Mouse (Mus musculus) cerebellum, adult 11-12 months (tissue): Measurements from ENCODE around the gene Prkd3.

ENCODE experiments used
- DNase-seq: peaks from one replicate; pipeline ENCODE4 v3.0.0; 2022

Gene Prkd3

GRCm38 (mm10) chr17:79020208-79020983 lies at the start of gene Prkd3:
Gene Prkd3, minus strand, starts transcription at chr17:79020816.
- DNase-seq = no peak

- no peak for DNase-seq
Measured at GRCm38 (mm10) chr17:79069766-79070480, 49.3 kb upstream of the Prkd3 start.

- DNase-seq = no peak
Measured at GRCm38 (mm10) chr17:79069019-79069418, 48.4 kb upstream of the Prkd3 start.

- DNase-seq = no peak
Measured at GRCm38 (mm10) chr17:79068581-79068980, 48.0 kb upstream of the Prkd3 start.

- no peak for DNase-seq
Measured at GRCm38 (mm10) chr17:79064250-79064649, 43.6 kb upstream of the Prkd3 start.

- DNase-seq = no peak
Measured at GRCm38 (mm10) chr17:79060221-79060620, 39.6 kb upstream of the Prkd3 start.

- no peak for DNase-seq
Measured at GRCm38 (mm10) chr17:79058271-79058670, 37.7 kb upstream of the Prkd3 start.

GRCm38 (mm10) chr17:79052088-79052812 lies 31.6 kb upstream of the Prkd3 start:
- DNase-seq = peak; percentile 10

GRCm38 (mm10) chr17:79051606-79052005 lies 31.0 kb upstream of the Prkd3 start, which contains the start of gene Qpct:
Gene Qpct, plus strand, starts transcription at chr17:79051906.
- no peak for DNase-seq

- no peak for DNase-seq
Measured at GRCm38 (mm10) chr17:79043705-79044104, 23.1 kb upstream of the Prkd3 start.

- DNase-seq = no peak
Measured at GRCm38 (mm10) chr17:79039660-79040059, 19.0 kb upstream of the Prkd3 start.

- no peak for DNase-seq
Measured at GRCm38 (mm10) chr17:79032782-79033181, 12.2 kb upstream of the Prkd3 start.

- no peak for DNase-seq
Measured at GRCm38 (mm10) chr17:79031569-79031968, 11.0 kb upstream of the Prkd3 start.

GRCm38 (mm10) chr17:79029226-79029625 lies 8.6 kb upstream of the Prkd3 start:
- DNase-seq = no peak

- no peak for DNase-seq
Measured at GRCm38 (mm10) chr17:79024544-79024943, 3.9 kb upstream of the Prkd3 start.

GRCm38 (mm10) chr17:79022746-79023145 lies 2.1 kb upstream of the Prkd3 start:
- DNase-seq = no peak

GRCm38 (mm10) chr17:79020984-79021335 lies 344 bp upstream of the Prkd3 start:
- DNase-seq = no peak

- DNase-seq = no peak
Measured at GRCm38 (mm10) chr17:79019726-79020207, 849 bp downstream of the Prkd3 start.

- DNase-seq = no peak
Measured at GRCm38 (mm10) chr17:79018422-79018821, 2.2 kb downstream of the Prkd3 start.

- DNase-seq = no peak
Measured at GRCm38 (mm10) chr17:79015831-79016230, 4.8 kb downstream of the Prkd3 start.

- no peak for DNase-seq
Measured at GRCm38 (mm10) chr17:79014911-79015685, 5.5 kb downstream of the Prkd3 start.

- DNase-seq = no peak
Measured at GRCm38 (mm10) chr17:79013625-79014024, 7.0 kb downstream of the Prkd3 start.
